Mouse (Mus musculus) G1E (cell line): ENCODE data around the gene Il4ra.

Source experiments
- CTCF ChIP-seq: IDR thresholded peaks from 2 replicates; pipeline ENCODE4 v1.5.1; 2012; ENCODE audit warnings: low read depth, low read length, inconsistent platforms, mixed read lengths
- GATA1 ChIP-seq: IDR thresholded peaks from 2 replicates; pipeline ENCODE4 v1.6.1; 2012; ENCODE audit warnings: borderline replicate concordance, low read length, inconsistent platforms, mixed read lengths
- GATA2 ChIP-seq: IDR thresholded peaks from 2 replicates; pipeline ENCODE4 v1.6.1; 2012; ENCODE audit warnings: low read depth, low read length, inconsistent platforms, borderline replicate concordance
- POLR2AphosphoS5 ChIP-seq: IDR thresholded peaks from 2 replicates; pipeline ENCODE4 v1.6.1; 2012; ENCODE audit warnings: low read depth, low read length, inconsistent platforms; ENCODE audit not compliant: insufficient replicate concordance
- TAL1 ChIP-seq: conservative IDR thresholded peaks from 2 replicates; pipeline ENCODE4 v1.6.1; 2012; ENCODE audit warnings: low read depth, low read length, inconsistent platforms, mixed read lengths

GRCm38 (mm10) chr7:125578106-125578505 lies 26.2 kb downstream of the Il4ra start:
- TF ChIP-seq CTCF (no peak), GATA1 (no peak), TAL1 (no peak), POLR2AphosphoS5 (no peak), GATA2 (no peak)
